Mouse (Mus musculus): ENCODE data around the gene Pdzd7.

Gene Pdzd7

GRCm38 (mm10) chr19:44982477-44983115 lies 62.9 kb downstream of the Pdzd7 start:
- no peak for DNase-seq

- DNase-seq: no peak
Observed at GRCm38 (mm10) chr19:44980787-44981186, 64.7 kb downstream of the Pdzd7 start.

GRCm38 (mm10) chr19:44977148-44977547 lies 68.4 kb downstream of the Pdzd7 start:
- DNase-seq: no peak
